ENCODE assay signal across 8 mouse cellular contexts in the genomic region with DNA sequence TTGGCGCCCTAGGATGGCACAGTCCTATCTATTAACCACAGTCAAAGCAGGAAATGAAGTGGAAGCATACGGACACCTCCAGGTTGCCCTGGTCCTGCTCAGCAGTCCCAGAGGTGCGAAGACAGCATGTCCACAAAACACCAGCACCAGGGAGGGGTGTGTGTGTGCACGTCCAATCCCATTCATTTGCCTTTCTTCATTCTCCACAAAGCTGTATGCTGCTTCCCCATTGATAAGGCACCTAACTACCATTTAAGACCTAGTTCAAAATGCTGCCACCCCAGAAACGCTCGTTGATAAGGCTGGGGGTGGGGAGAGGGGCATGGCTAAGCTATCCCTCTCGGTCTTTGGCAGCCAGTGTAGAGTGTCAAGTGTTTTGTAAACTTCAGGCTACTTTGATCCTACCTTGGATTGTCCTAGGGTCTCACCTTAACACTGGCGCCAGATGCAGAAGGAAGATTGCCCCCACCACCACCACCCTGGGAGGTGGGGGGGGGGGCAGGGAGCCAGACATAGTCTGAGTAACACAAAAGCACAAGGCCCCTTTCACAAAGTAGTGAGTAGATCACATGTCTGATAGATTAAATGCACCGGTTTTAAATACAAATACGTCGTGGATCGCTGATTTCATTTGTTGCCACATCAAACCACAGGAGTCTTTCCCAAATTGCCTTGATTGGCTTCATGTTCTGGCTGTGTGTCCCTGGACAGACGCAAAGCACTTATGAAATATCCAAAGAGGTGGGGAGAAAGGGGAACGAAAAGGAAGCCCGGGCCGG. TPM values are rescaled to one million over a fixed set of nuclear protein-coding genes. Genes with fewer than 3 reads are reported as not detected.
A peak's percentile ranks its signal among the peaks of the same experiment; 100 is the strongest.
DNase-seq lines count a peak whose midpoint lies in the region; ATAC-seq and TF ChIP-seq lines count a peak whose summit lies in the region.

No protein-coding gene starts in this region.

- no peak; the same call in 1 of the 2 replicates for ATAC-seq in hindbrain, embryonic 13.5 days (ENCODE audit: low FRiP score)

- no peaks in the 10 kb centered on the region for H3K36me3 ChIP-seq in spleen, adult 2 months (ENCODE audit: control insufficient read depth, insufficient read depth, low read length)
- no peaks in the 10 kb centered on the region for H3K36me3 ChIP-seq in hindbrain, embryonic 13.5 days
- H3K36me3 ChIP-seq in megakaryocyte, embryonic 14.5 days (replicated peaks; ENCODE audit: low read length): peaks cover 10% of the 10 kb centered on the region

- peaks cover 6% of the 10 kb centered on the region; the same call in 1 of the 2 replicates for H3K4me1 ChIP-seq in spleen, adult 2 months (ENCODE audit: control insufficient read depth, insufficient read depth, insufficient read length)
- H3K4me1 ChIP-seq in hindbrain, embryonic 13.5 days (replicated peaks): peaks cover 37% of the 10 kb centered on the region
- peaks cover 66% of the 10 kb centered on the region for H3K4me1 ChIP-seq in megakaryocyte, embryonic 14.5 days

- no peak for TF ChIP-seq CTCF in spleen, adult 2 months (IDR thresholded peaks at IDR 0.05; ENCODE audit: extremely low read depth, insufficient read depth, insufficient read length, insufficient replicate concordance)

- H3K9ac ChIP-seq in hindbrain, embryonic 13.5 days: peak overlapping the region; percentile 93

- peak; percentile 34 for DNase-seq in cerebellum, adult 11-12 months
- no peak for DNase-seq in cerebellum, postnatal 4 days (ENCODE audit: low spot score in 2 of 2)
- no peak for DNase-seq in spleen, adult 2 months (ENCODE audit: low read depth in 1 of 2, low spot score in 2 of 2)
- no peak for DNase-seq in spleen, postnatal 14 days (ENCODE audit: low spot score in 2 of 2)
- DNase-seq in right cerebral cortex, postnatal 36 days (ENCODE audit: low spot score in 2 of 2): no peak
- DNase-seq in left cerebral cortex, adult 8-10 months (ENCODE audit: low spot score in 2 of 2): no peak

- peak overlapping the region; percentile 80 for H3K4me2 ChIP-seq in hindbrain, embryonic 13.5 days

- no peaks in the 10 kb centered on the region for H3K9me3 ChIP-seq in hindbrain, embryonic 13.5 days
- no peaks in the 10 kb centered on the region for H3K9me3 ChIP-seq in megakaryocyte, embryonic 14.5 days

- H3K27ac ChIP-seq in spleen, adult 2 months (ENCODE audit: insufficient read depth, low read length): peak overlapping the region; percentile 82
- H3K27ac ChIP-seq in hindbrain, embryonic 13.5 days: peak overlapping the region; percentile 95

- H3K27me3 ChIP-seq in spleen, adult 2 months (ENCODE audit: control insufficient read depth, insufficient read depth, low read length): no peaks in the 10 kb centered on the region
- H3K27me3 ChIP-seq in hindbrain, embryonic 13.5 days: no peaks in the 10 kb centered on the region
- H3K27me3 ChIP-seq in megakaryocyte, embryonic 14.5 days (replicated peaks): no peaks in the 10 kb centered on the region

- no peak for TF ChIP-seq POLR2A in spleen, adult 2 months (IDR thresholded peaks at IDR 0.05; ENCODE audit: low read depth, low read length)

- WGBS in spleen, adult 2 months: 17% methylated on average over 16 of the region's 16 CpGs
- whole genome bisulfite sequencing in hindbrain, embryonic 13.5 days: 22% methylated on average over 16 of the region's 16 CpGs

- H3K4me3 ChIP-seq in spleen, adult 2 months (ENCODE audit: extremely low read depth, insufficient read depth, insufficient read length): peak overlapping the region; percentile 93
- H3K4me3 ChIP-seq in hindbrain, embryonic 13.5 days: peak overlapping the region; percentile 80
- H3K4me3 ChIP-seq in megakaryocyte, embryonic 14.5 days (replicated peaks): peak overlapping the region; percentile 98

RNA-seq across cellular contexts. Expression of gene Pitpnc1, which starts 2.1 kb away (rescaled TPM):
- 6.4 TPM in 2 replicates for polyA plus RNA-seq in spleen, adult 2 months (2012; rRNA removed)
- 33.9 and 35.2 TPM in 2 replicates for polyA plus RNA-seq in hindbrain, embryonic 13.5 days (2015; fragmentation: Nextera tagmentation; extraction: Ambion mirVana)
- polyA plus RNA-seq in megakaryocyte, embryonic 14.5 days (2012; ENCODE audit: insufficient read depth, low replicate concordance): 1.4 and 5.1 TPM in 2 replicates
- total RNA-seq in left cerebral cortex, adult 8-10 months (2022): 10 to 100 TPM; 52.3 to 67.4 (median 59.9) TPM

RNA-seq across cellular contexts. Expression of gene Psmd12, which starts 10.8 kb away (rescaled TPM):
- polyA plus RNA-seq in spleen, adult 2 months (2012; rRNA removed): 5.1 and 6.6 TPM in 2 replicates
- 158 and 163 TPM in 2 replicates for polyA plus RNA-seq in hindbrain, embryonic 13.5 days (2015; fragmentation: Nextera tagmentation; extraction: Ambion mirVana)
- 5.1 and 28.0 TPM in 2 replicates for polyA plus RNA-seq in megakaryocyte, embryonic 14.5 days (2012; ENCODE audit: insufficient read depth, low replicate concordance)
- total RNA-seq in left cerebral cortex, adult 8-10 months (2022): 10 to 100 TPM; 71.0 to 79.5 (median 71.8) TPM
